Mouse (Mus musculus): ENCODE data around the gene Gstz1. TPM values are rescaled to one million over a fixed set of nuclear protein-coding genes. Genes with fewer than 3 reads are reported as not detected.

The Gstz1 gene
- polyA plus RNA-seq (2021; fragmentation: Nextera tagmentation): 43.4 and 50.6 TPM in 2 replicates
- long read RNA-seq, experiment 1, transcript Gstz1-201 (9 exons, 1,656 nt): major isoform, 194 of 279 reads
- long read RNA-seq, experiment 1, transcript Gstz1-204 (9 exons, 724 nt): minor isoform, 26 of 279 reads
- long read RNA-seq, experiment 1, partial matches to known transcripts: 7 of 279 reads
- long read RNA-seq, experiment 1, other reads (novel, unspliced or antisense): 47 of 279 reads
- long read RNA-seq, experiment 2, transcript Gstz1-201 (9 exons, 1,656 nt): major isoform, 42 of 66 reads
- long read RNA-seq, experiment 2, transcript Gstz1-204 (9 exons, 724 nt): minor isoform, 11 of 66 reads
- long read RNA-seq, experiment 2, partial matches to known transcripts: 6 of 66 reads
- long read RNA-seq, experiment 2, other reads (novel, unspliced or antisense): 7 of 66 reads

GRCm38 (mm10) chr12:87146966-87147365 is at the start of gene Gstz1:
Gstz1 (plus strand) TSS chr12:87147165.

GRCm38 (mm10) chr12:87102165-87102631 is 44.8 kb upstream of the Gstz1 start, which contains the start of gene Ngb:
Ngb (minus strand) TSS chr12:87102539.

GRCm38 (mm10) chr12:87147395-87148089 is 577 bp downstream of the Gstz1 start, which contains the start of gene Pomt2:
Pomt2 (minus strand) TSS chr12:87147968.

GRCm38 (mm10) chr12:87199206-87199972 is 52.4 kb downstream of the Gstz1 start, which contains the start of gene Samd15:
Samd15 (plus strand) TSS chr12:87199723.

GRCm38 (mm10) chr12:87199973-87200586 is 53.1 kb downstream of the Gstz1 start, which contains the start of gene Tmed8:
Tmed8 (minus strand) TSS chr12:87200454.

Other genes with a start within 250 kb of the Gstz1 start
- gene Cipc, start 200.1 kb upstream of the Gstz1 start, polyA plus RNA-seq (2021; fragmentation: Nextera tagmentation): 29.4 and 30.8 TPM in 2 replicates
- gene Zdhhc22, start 156.7 kb upstream of the Gstz1 start, polyA plus RNA-seq (2021; fragmentation: Nextera tagmentation): 56.5 and 80.9 TPM in 2 replicates
- gene Tmem63c, start 125.8 kb upstream of the Gstz1 start, polyA plus RNA-seq (2021; fragmentation: Nextera tagmentation): 12.2 and 13.4 TPM in 2 replicates
- 10.3 and 15.0 TPM in 2 replicates for gene Ngb, start 44.6 kb upstream of the Gstz1 start, polyA plus RNA-seq (2021; fragmentation: Nextera tagmentation)
- 6.2 and 6.6 TPM in 2 replicates for gene Pomt2, start 803 bp downstream of the Gstz1 start, polyA plus RNA-seq (2021; fragmentation: Nextera tagmentation)
- gene Samd15, start 52.6 kb downstream of the Gstz1 start, polyA plus RNA-seq (2021; fragmentation: Nextera tagmentation): 2.7 and 3.2 TPM in 2 replicates
- 3.6 and 9.2 TPM in 2 replicates for gene Tmed8, start 53.3 kb downstream of the Gstz1 start, polyA plus RNA-seq (2021; fragmentation: Nextera tagmentation)
- gene Noxred1, start 91.6 kb downstream of the Gstz1 start, polyA plus RNA-seq (2021; fragmentation: Nextera tagmentation): 0.11 and 0.12 TPM in 2 replicates
- gene Vipas39, start 119.1 kb downstream of the Gstz1 start, polyA plus RNA-seq (2021; fragmentation: Nextera tagmentation): 30.4 and 32.3 TPM in 2 replicates
- gene Ahsa1, start 119.3 kb downstream of the Gstz1 start, polyA plus RNA-seq (2021; fragmentation: Nextera tagmentation): 140 and 151 TPM in 2 replicates
- 0.09 TPM in 1 of 2 replicates, not detected in the other for gene Ism2, start 152.5 kb downstream of the Gstz1 start, polyA plus RNA-seq (2021; fragmentation: Nextera tagmentation)
- gene Sptlc2, start 241.2 kb downstream of the Gstz1 start, polyA plus RNA-seq (2021; fragmentation: Nextera tagmentation): 22.0 and 26.6 TPM in 2 replicates

Data from left cerebral cortex, adult 6 months (tissue).